Mouse (Mus musculus) heart, embryonic 14.5 days (tissue): ENCODE measurements around the gene Sgcb. TPM values are rescaled to one million over a fixed set of nuclear protein-coding genes. Genes with fewer than 3 reads are reported as not detected.

Experiments used
- ATAC-seq: fragments of 200-750 bp; cut with Nextera tagmentation; 2 replicates; pipeline ENCODE4 v1.8.0; 2017; ENCODE audit warnings: low read depth, moderate TSS enrichment; ENCODE audit not compliant: insufficient number of reproducible peaks, insufficient read depth, low FRiP score
- H3K27ac ChIP-seq, 2 experiments: fragments of 200-500 bp in 1 of 2; fragments of 300-500 bp in 1 of 2; sonication (generic) in 1 of 2; replicated peaks in 1 of 2; 2 replicates each; pipeline ENCODE4 v1.5.1; 2012 to 2014; ENCODE audit warnings: low read depth in 2 of 2, low read length in 2 of 2, control low read depth in 1 of 2, mild to moderate bottlenecking in 1 of 2, mixed read lengths in 1 of 2; ENCODE audit not compliant: control insufficient read depth in 1 of 2, insufficient read depth in 1 of 2
- H3K27me3 ChIP-seq: fragments of 300-500 bp; sonication (generic); 2 replicates; pipeline ENCODE4 v1.6.1; 2014; ENCODE audit warnings: mild to moderate bottlenecking, low read length, control low read depth; ENCODE audit not compliant: control insufficient read depth, insufficient read depth
- H3K36me3 ChIP-seq: fragments of 300-500 bp; sonication (generic); 2 replicates; pipeline ENCODE4 v1.6.1; 2014; ENCODE audit warnings: mild to moderate bottlenecking, control low read depth, low read length, mixed read lengths; ENCODE audit not compliant: control insufficient read depth, insufficient read depth
- H3K4me1 ChIP-seq, 2 experiments: fragments of 200-500 bp in 1 of 2; fragments of 300-500 bp in 1 of 2; sonication (generic) in 1 of 2; 2 replicates each; pipeline ENCODE4 v1.6.1; 2012 to 2014; ENCODE audit warnings: low read length in 2 of 2, control low read depth in 1 of 2, mixed read lengths in 1 of 2; ENCODE audit not compliant: control insufficient read depth in 2 of 2, insufficient read depth in 2 of 2
- H3K4me2 ChIP-seq: fragments of 300-500 bp; sonication (generic); 2 replicates; pipeline ENCODE4 v1.6.1; 2014; ENCODE audit warnings: mild to moderate bottlenecking, low read length
- H3K4me3 ChIP-seq, 2 experiments: fragments of 200-500 bp in 1 of 2; fragments of 300-500 bp in 1 of 2; sonication (generic) in 1 of 2; 2 replicates each; pipeline ENCODE4 v1.5.1; 2012 to 2014; ENCODE audit warnings: low read length in 2 of 2, mild to moderate bottlenecking in 2 of 2, control low read depth in 1 of 2, low read depth in 1 of 2, moderate library complexity in 1 of 2; ENCODE audit not compliant: control insufficient read depth in 1 of 2, insufficient read depth in 1 of 2
- H3K9ac ChIP-seq: fragments of 300-500 bp; sonication (generic); 2 replicates; pipeline ENCODE4 v1.6.1; 2014; ENCODE audit warnings: mild to moderate bottlenecking, low read length
- H3K9me3 ChIP-seq: fragments of 300-500 bp; sonication (generic); 2 replicates; pipeline ENCODE4 v1.6.1; 2016; ENCODE audit warnings: low read length, control low read depth; ENCODE audit not compliant: control insufficient read depth
- WGBS: fragments of 180-500 bp; shearing (Covaris S2); extraction: QIAGEN DNeasy Blood & Tissue Kit; methylation state at CpG from one replicate; pipeline ENCODE4 v1.1.7; 2014; 5-methylcytosine and 5-hydroxymethylcytosine counted together
- polyA plus RNA-seq: library from polyadenylated mRNA; unstranded; fragments of >200 nt; fragmentation: Nextera tagmentation; extraction: Ambion mirVana; gene quantifications from 2 replicates; pipeline ENCODE4 v1.2.1, GENCODE M21; 2014

The Sgcb gene
- 34.8 and 37.9 TPM in 2 replicates for polyA plus RNA-seq

DNA sequence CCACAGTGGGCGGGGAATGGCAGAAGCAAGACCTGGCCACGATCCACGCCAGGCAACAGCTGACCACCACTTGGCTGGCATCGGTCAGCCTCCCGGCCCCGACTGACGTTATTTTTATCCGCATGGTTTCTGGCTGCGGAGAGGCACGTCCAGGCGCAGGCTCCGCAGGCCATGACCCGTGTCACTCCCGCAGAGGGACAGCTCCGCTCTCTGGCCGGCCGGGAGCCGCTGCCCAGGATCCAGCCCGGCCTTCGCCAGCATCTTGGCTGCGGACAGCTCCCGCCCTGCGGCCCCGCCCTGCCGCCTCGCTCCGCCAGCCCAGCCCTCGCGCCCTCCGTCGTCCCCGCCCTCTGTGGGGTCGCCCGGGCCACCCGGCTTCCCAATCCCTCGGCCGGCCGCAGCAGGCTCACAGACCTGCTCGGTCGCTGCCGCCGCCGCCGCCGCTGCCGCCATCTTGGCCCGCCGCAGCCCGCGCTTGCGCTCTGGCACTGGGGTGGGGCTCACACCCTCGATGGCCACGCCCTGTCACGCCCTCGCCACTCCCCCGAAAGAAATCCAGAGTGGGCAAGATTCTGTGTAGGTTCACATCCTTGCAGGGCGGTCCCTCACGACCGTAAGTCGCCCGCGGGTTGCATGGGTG, at the start of gene Sgcb:
Gene Sgcb (minus strand): TSS at position 530 of the 640 bp plus-strand sequence.
- H3K36me3 ChIP-seq, result peaks cover 9% of the 10 kb centered on the region
- H3K27ac ChIP-seq, result peak within 1 kb of the TSS; percentile 64 to 66
- peak; percentile 79 for ATAC-seq
- H3K9ac ChIP-seq, result peak within 1 kb of the TSS; percentile 80
- peaks cover 8 to 20% of the 10 kb centered on the region in 2 experiments for H3K4me1 ChIP-seq
- H3K4me2 ChIP-seq, result peak within 1 kb of the TSS; percentile 68
- H3K27me3 ChIP-seq, result peaks cover 39% of the 10 kb centered on the region
- 1% methylated on average over 60 of the region's 62 CpGs for WGBS
- H3K9me3 ChIP-seq, result no peaks in the 10 kb centered on the region
- H3K4me3 ChIP-seq, result peak within 1 kb of the TSS; percentile 58 to 90

DNA sequence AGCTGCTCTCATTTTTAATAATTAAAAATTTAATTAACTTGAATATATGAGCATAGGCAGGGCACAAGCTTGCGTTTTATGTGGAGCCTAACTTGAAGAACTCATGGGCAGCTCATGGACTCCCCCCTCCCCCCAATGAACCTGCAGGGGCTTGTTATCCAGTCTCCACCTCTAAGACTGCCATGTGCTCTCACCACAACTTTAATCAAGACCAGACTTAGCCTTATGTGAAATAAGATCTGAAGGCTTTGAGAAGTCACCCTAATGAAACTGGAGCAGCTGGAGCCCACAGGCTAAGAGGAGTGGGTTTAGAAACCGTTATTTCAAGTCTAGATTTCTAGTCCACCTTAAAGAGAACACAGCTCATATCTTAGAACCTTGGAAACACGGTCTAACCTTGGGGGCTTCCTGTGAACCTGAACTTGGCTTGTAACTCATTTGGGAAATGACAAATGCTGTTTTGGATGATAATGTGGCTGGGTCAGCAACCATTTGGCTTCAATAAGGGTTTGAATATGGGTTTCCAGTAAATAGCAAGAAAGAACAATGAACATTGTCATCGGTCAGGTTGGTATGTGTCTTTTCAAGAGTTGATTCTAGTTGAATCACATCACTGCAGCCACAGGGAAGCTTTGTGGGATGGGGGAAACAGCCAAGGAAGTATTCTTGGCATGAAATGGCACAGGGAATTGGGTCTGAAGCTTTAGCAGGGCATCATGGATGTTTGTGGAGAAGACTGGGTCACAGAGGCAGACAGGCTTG, 46.8 kb upstream of the Sgcb start:
- Histone ChIP-seq H3K27me3 (no peaks in the 10 kb centered on the region), H3K27ac (no peak overlapping the region), H3K9me3 (no peaks in the 10 kb centered on the region), H3K4me2 (no peak overlapping the region), H3K4me3 (no peak overlapping the region), H3K36me3 (no peaks in the 10 kb centered on the region), H3K9ac (no peak overlapping the region), H3K4me1 (peaks cover 5 to 15% of the 10 kb centered on the region in 2 experiments)
- 76% methylated on average over 4 of the region's 4 CpGs for WGBS
- ATAC-seq, result no peak

GRCm38 (mm10) chr5:73693778-73694177, 46.2 kb upstream of the Sgcb start:
- peaks cover 7 to 21% of the 10 kb centered on the region in 2 experiments for H3K4me1 ChIP-seq
- no peaks in the 10 kb centered on the region for H3K27me3 ChIP-seq
- no peaks in the 10 kb centered on the region for H3K36me3 ChIP-seq
- no peak for ATAC-seq
- no peaks in the 10 kb centered on the region for H3K9me3 ChIP-seq
- H3K27ac ChIP-seq, result no peak overlapping the region
- H3K4me3 ChIP-seq, result no peak overlapping the region
- H3K4me2 ChIP-seq, result no peak overlapping the region
- H3K9ac ChIP-seq, result no peak overlapping the region
- WGBS, result 60% methylated on average over 1 of the region's 1 CpGs

DNA sequence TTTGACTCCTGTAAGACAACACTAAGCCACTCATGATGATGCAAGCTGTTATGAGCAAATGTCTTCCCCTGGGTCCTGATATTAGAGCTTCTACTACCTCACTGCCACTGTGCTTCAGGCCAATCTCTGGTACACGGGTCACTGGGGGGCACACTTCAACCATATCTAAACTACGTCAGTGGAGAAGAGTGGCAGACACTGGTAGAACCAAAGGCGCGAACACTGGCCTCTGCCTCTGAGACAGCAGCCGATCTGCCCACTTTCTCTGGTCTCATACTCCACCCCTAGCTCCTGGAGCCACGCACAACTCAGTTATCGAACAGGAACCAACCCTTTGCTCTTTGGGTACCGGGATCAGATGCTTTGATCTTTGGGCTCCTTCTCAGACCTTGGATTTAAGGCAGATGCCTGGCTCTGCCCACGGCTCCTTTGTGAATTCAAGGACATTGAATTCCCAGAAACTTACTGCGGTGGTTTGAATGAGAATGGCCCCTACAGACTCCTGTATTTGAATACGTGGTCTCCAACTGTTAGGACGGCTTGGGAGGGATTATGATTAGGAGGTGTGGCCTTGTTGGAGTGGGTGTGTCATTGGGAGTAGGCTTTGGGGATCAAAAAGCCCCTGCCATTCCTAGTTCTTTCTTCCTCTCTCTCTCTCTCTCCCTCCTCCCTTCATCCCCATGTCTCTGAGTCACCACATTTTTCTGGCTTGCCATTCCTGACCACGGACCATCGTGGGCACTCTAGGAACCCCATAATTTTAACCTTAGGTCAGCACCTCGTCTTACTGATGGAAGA, 44.3 kb upstream of the Sgcb start:
- no peak for ATAC-seq
- no peak overlapping the region for H3K4me2 ChIP-seq
- 36% methylated on average over 15 of the region's 15 CpGs for WGBS
- H3K4me1 ChIP-seq, result peaks cover 9 to 33% of the 10 kb centered on the region in 2 experiments
- H3K27ac ChIP-seq, result no peak overlapping the region
- no peak overlapping the region for H3K4me3 ChIP-seq
- H3K27me3 ChIP-seq, result no peaks in the 10 kb centered on the region
- no peak overlapping the region for H3K9ac ChIP-seq
- H3K36me3 ChIP-seq, result no peaks in the 10 kb centered on the region
- H3K9me3 ChIP-seq, result no peaks in the 10 kb centered on the region

GRCm38 (mm10) chr5:73690146-73690545, 42.6 kb upstream of the Sgcb start:
- 42% methylated on average over 2 of the region's 2 CpGs for WGBS
- no peak overlapping the region for H3K4me2 ChIP-seq
- no peak overlapping the region for H3K9ac ChIP-seq

GRCm38 (mm10) chr5:73688576-73688975, 41.0 kb upstream of the Sgcb start:
- H3K36me3 ChIP-seq, result no peaks in the 10 kb centered on the region
- H3K4me1 ChIP-seq, result peaks cover 9 to 38% of the 10 kb centered on the region in 2 experiments
- H3K4me3 ChIP-seq, result no peak overlapping the region
- H3K9ac ChIP-seq, result no peak overlapping the region
- peak overlapping the region; percentile 50 to 53; a peak in 3 of 4 replicates for H3K27ac ChIP-seq
- no peak for ATAC-seq
- no peak overlapping the region for H3K4me2 ChIP-seq
- WGBS, result 17% methylated on average over 1 of the region's 1 CpGs
- no peaks in the 10 kb centered on the region for H3K9me3 ChIP-seq
- no peaks in the 10 kb centered on the region for H3K27me3 ChIP-seq

More at GRCm38 (mm10) chr5:73690146-73690545, 42.6 kb upstream of the Sgcb start:
- Histone ChIP-seq H3K27me3 (no peaks in the 10 kb centered on the region), H3K9me3 (no peaks in the 10 kb centered on the region), H3K4me3 (no peak overlapping the region), H3K36me3 (no peaks in the 10 kb centered on the region), H3K27ac (peak overlapping the region; percentile 19 to 29), H3K4me1 (peaks cover 9 to 38% of the 10 kb centered on the region in 2 experiments)
- peak; percentile 39; the same call in 1 of the 2 replicates for ATAC-seq

DNA sequence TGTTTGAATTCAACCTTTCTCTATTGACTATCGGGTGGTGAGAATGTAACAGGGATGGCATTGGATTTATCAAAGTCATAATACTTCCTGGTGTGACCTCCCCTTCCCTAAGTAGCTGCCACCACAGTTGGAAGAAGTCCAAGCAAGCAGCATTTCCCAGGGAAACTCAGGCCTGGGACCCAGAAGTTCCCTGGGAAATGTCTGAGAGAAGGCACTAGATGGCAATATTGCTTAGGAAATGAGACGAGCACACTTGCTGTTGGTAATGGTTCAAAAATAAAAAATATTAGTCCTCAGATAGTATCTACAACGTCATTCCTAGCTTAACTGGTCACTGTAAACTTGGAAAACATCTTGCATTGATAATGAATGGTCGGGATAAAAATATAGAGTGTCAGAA, 38.6 kb upstream of the Sgcb start:
- 14% methylated on average over 4 of the region's 4 CpGs for WGBS
- H3K36me3 ChIP-seq, result no peaks in the 10 kb centered on the region
- no peak overlapping the region for H3K4me2 ChIP-seq
- H3K9me3 ChIP-seq, result no peaks in the 10 kb centered on the region
- no peak overlapping the region for H3K4me3 ChIP-seq
- no peak for ATAC-seq
- H3K4me1 ChIP-seq, result peaks cover 9 to 38% of the 10 kb centered on the region in 2 experiments
- H3K9ac ChIP-seq, result no peak overlapping the region
- no peak overlapping the region for H3K27ac ChIP-seq
- no peaks in the 10 kb centered on the region for H3K27me3 ChIP-seq
